Mouse (Mus musculus): ENCODE results near the gene Olfr458.

- no peak for TF ChIP-seq POLR2A (IDR thresholded peaks at IDR 0.05; ENCODE audit: low read depth, low read length)
- TF ChIP-seq CTCF (IDR thresholded peaks at IDR 0.05; ENCODE audit: extremely low read depth, insufficient read length, insufficient replicate concordance, low read depth, low read length), result no peak
Observed at GRCm38 (mm10) chr6:42435490-42435889, 29.5 kb downstream of the Olfr458 start.

Data from small intestine, adult 2 months (tissue).